Mouse (Mus musculus): ENCODE measurements around the gene Inpp5a.

Inpp5a gene

GRCm38 (mm10) chr7:139515959-139516660 lies 127.2 kb downstream of the Inpp5a start:
- no peak for ATAC-seq (ENCODE audit: insufficient number of reproducible peaks, low FRiP score, low TSS enrichment)

- no peak for ATAC-seq (ENCODE audit: insufficient number of reproducible peaks, low FRiP score, low TSS enrichment)
Measured at GRCm38 (mm10) chr7:139516661-139517016, 127.7 kb downstream of the Inpp5a start.

GRCm38 (mm10) chr7:139518352-139518751 lies 129.4 kb downstream of the Inpp5a start:
- ATAC-seq (ENCODE audit: insufficient number of reproducible peaks, low FRiP score, low TSS enrichment): no peak

GRCm38 (mm10) chr7:139528309-139529076 lies 139.6 kb downstream of the Inpp5a start:
- no peak for ATAC-seq (ENCODE audit: insufficient number of reproducible peaks, low FRiP score, low TSS enrichment)

GRCm38 (mm10) chr7:139529208-139529607 lies 140.3 kb downstream of the Inpp5a start:
- ATAC-seq (ENCODE audit: insufficient number of reproducible peaks, low FRiP score, low TSS enrichment): no peak

- no peak for ATAC-seq (ENCODE audit: insufficient number of reproducible peaks, low FRiP score, low TSS enrichment)
Measured at GRCm38 (mm10) chr7:139530591-139531427, 141.9 kb downstream of the Inpp5a start.

GRCm38 (mm10) chr7:139531428-139531801 lies 142.5 kb downstream of the Inpp5a start:
- no peak for ATAC-seq (ENCODE audit: insufficient number of reproducible peaks, low FRiP score, low TSS enrichment)

GRCm38 (mm10) chr7:139536331-139536730 lies 147.4 kb downstream of the Inpp5a start:
- ATAC-seq (ENCODE audit: insufficient number of reproducible peaks, low FRiP score, low TSS enrichment): no peak

- ATAC-seq (ENCODE audit: insufficient number of reproducible peaks, low FRiP score, low TSS enrichment): no peak
Measured at GRCm38 (mm10) chr7:139536831-139537230, 147.9 kb downstream of the Inpp5a start.

- ATAC-seq (ENCODE audit: insufficient number of reproducible peaks, low FRiP score, low TSS enrichment): no peak
Measured at GRCm38 (mm10) chr7:139537831-139538230, 148.9 kb downstream of the Inpp5a start.

- no peak for ATAC-seq (ENCODE audit: insufficient number of reproducible peaks, low FRiP score, low TSS enrichment)
Measured at GRCm38 (mm10) chr7:139538541-139538940, 149.6 kb downstream of the Inpp5a start.

GRCm38 (mm10) chr7:139540601-139541000 lies 151.7 kb downstream of the Inpp5a start:
- ATAC-seq (ENCODE audit: insufficient number of reproducible peaks, low FRiP score, low TSS enrichment): no peak

- 0 out of 2 replicates have a peak, but pooled peaks have one; percentile 62 for ATAC-seq (ENCODE audit: insufficient number of reproducible peaks, low FRiP score, low TSS enrichment)
Measured at GRCm38 (mm10) chr7:139541422-139541821, 152.5 kb downstream of the Inpp5a start.

GRCm38 (mm10) chr7:139544706-139545625 lies 156.1 kb downstream of the Inpp5a start:
- no peak for ATAC-seq (ENCODE audit: insufficient number of reproducible peaks, low FRiP score, low TSS enrichment)

- ATAC-seq (ENCODE audit: insufficient number of reproducible peaks, low FRiP score, low TSS enrichment): no peak
Measured at GRCm38 (mm10) chr7:139547325-139547724, 158.4 kb downstream of the Inpp5a start.

- ATAC-seq (ENCODE audit: insufficient number of reproducible peaks, low FRiP score, low TSS enrichment): no peak
Measured at GRCm38 (mm10) chr7:139550086-139550783, 161.3 kb downstream of the Inpp5a start.

GRCm38 (mm10) chr7:139551519-139551918 lies 162.6 kb downstream of the Inpp5a start:
- no peak for ATAC-seq (ENCODE audit: insufficient number of reproducible peaks, low FRiP score, low TSS enrichment)

- no peak for ATAC-seq (ENCODE audit: insufficient number of reproducible peaks, low FRiP score, low TSS enrichment)
Measured at GRCm38 (mm10) chr7:139556331-139556730, 167.4 kb downstream of the Inpp5a start.
